Comparison of ENCODE assay signal across 23 mouse cellular contexts in genomic region chr12:117347135-117347534, GRCm38 (mm10).
DNase-seq lines count a peak whose midpoint lies in the region; ATAC-seq and TF ChIP-seq lines count a peak whose summit lies in the region.
"Had no signal": no experiment of that assay in that cellular context is flagged by ENCODE, and none has a peak within 500 bp of the region (broad histone marks: within the 10 kb centered on the region; RNA-seq: fewer than 3 reads in every experiment).

No protein-coding gene starts in this region.

- no peak overlapping the region for H3K4me3 ChIP-seq in hindbrain, embryonic 10.5 days
- no peak overlapping the region for H3K4me3 ChIP-seq in hindbrain, embryonic 14.5 days (replicated peaks; ENCODE audit: low read length)
- H3K4me3 ChIP-seq in thymus, adult 2 months (ENCODE audit: control insufficient read depth, insufficient read depth, low read length) = no peak overlapping the region
- no peak overlapping the region for H3K4me3 ChIP-seq in midbrain, postnatal 0 days (ENCODE audit: low read depth, low read length)
- H3K4me3 ChIP-seq: heart, embryonic 15.5 days; limb, embryonic 12.5 days; stomach, embryonic 15.5 days had no signal

- H3K36me3 ChIP-seq in hindbrain, embryonic 10.5 days = no peaks in the 10 kb centered on the region
- H3K36me3 ChIP-seq in hindbrain, embryonic 14.5 days (replicated peaks; ENCODE audit: control insufficient read depth, insufficient read depth) = no peaks in the 10 kb centered on the region
- no peaks in the 10 kb centered on the region for H3K36me3 ChIP-seq in thymus, adult 2 months (ENCODE audit: control insufficient read depth, insufficient read depth, low read length)
- no peaks in the 10 kb centered on the region for H3K36me3 ChIP-seq in midbrain, postnatal 0 days (ENCODE audit: insufficient read depth, low read length)
- H3K36me3 ChIP-seq: heart, embryonic 15.5 days; limb, embryonic 12.5 days; stomach, embryonic 15.5 days had no signal

- no peaks in the 10 kb centered on the region for H3K9me3 ChIP-seq in hindbrain, embryonic 10.5 days
- no peaks in the 10 kb centered on the region for H3K9me3 ChIP-seq in hindbrain, embryonic 14.5 days (ENCODE audit: control insufficient read depth, low read length)
- no peaks in the 10 kb centered on the region for H3K9me3 ChIP-seq in midbrain, postnatal 0 days (ENCODE audit: low read length)
- H3K9me3 ChIP-seq: heart, embryonic 15.5 days; limb, embryonic 12.5 days; stomach, embryonic 15.5 days had no signal

- 19% methylated on average over 3 of the region's 3 CpGs for WGBS in hindbrain, embryonic 10.5 days
- WGBS in hindbrain, embryonic 14.5 days = 26% methylated on average over 3 of the region's 3 CpGs
- WGBS in thymus, adult 2 months = 67% methylated on average over 3 of the region's 3 CpGs
- 31% methylated on average over 3 of the region's 3 CpGs for WGBS in midbrain, postnatal 0 days

- H3K27me3 ChIP-seq in hindbrain, embryonic 10.5 days (ENCODE audit: insufficient read depth, poor library complexity, severe bottlenecking) = no peaks in the 10 kb centered on the region
- no peaks in the 10 kb centered on the region for H3K27me3 ChIP-seq in hindbrain, embryonic 14.5 days (ENCODE audit: control insufficient read depth, insufficient read depth, low read length)
- no peaks in the 10 kb centered on the region for H3K27me3 ChIP-seq in thymus, adult 2 months (ENCODE audit: control insufficient read depth, insufficient read depth, low read length)
- H3K27me3 ChIP-seq in midbrain, postnatal 0 days (ENCODE audit: insufficient read depth, low read length) = no peaks in the 10 kb centered on the region
- H3K27me3 ChIP-seq: heart, embryonic 15.5 days; stomach, embryonic 15.5 days had no signal

- peak; percentile 29 for DNase-seq in embryo, embryonic 11 days
- no peak for DNase-seq in embryo, embryonic 10.5 days (ENCODE audit: low spot score)
- DNase-seq in hindbrain, embryonic 10.5 days (ENCODE audit: low spot score) = peak; percentile 39
- no peak for DNase-seq in hindbrain, embryonic 14.5 days (ENCODE audit: low spot score)
- DNase-seq in thymus, adult 2 months = no peak
- no peak for DNase-seq in thymus, postnatal 36 days
- DNase-seq in midbrain, postnatal 0 days (ENCODE audit: low spot score) = no peak
- DNase-seq in frontal cortex, postnatal 10 days (ENCODE audit: low spot score in 2 of 2) = no peak
- DNase-seq: adrenal gland, postnatal 10 days; cerebellum, adult 18-20 months; cerebellum, postnatal 14 days; gastrocnemius, postnatal 36 days; heart, postnatal 4 days; kidney, adult 9 months; kidney, postnatal 14 days; layer of hippocampus, postnatal 36 days; lung, adult 2 months; right cerebral cortex, postnatal 4 days; thymus, postnatal 4 days had no signal

- ATAC-seq in hindbrain, embryonic 14.5 days (ENCODE audit: low FRiP score) = no peak
- ATAC-seq in midbrain, postnatal 0 days (ENCODE audit: low FRiP score) = no peak

- H3K4me1 ChIP-seq in hindbrain, embryonic 10.5 days (replicated peaks) = peaks cover 87% of the 10 kb centered on the region
- peaks cover 35% of the 10 kb centered on the region for H3K4me1 ChIP-seq in hindbrain, embryonic 14.5 days (replicated peaks; ENCODE audit: control insufficient read depth, insufficient read depth, low read length)
- peaks cover 21% of the 10 kb centered on the region for H3K4me1 ChIP-seq in thymus, adult 2 months (replicated peaks; ENCODE audit: control insufficient read depth, insufficient read depth, low read length)
- H3K4me1 ChIP-seq in midbrain, postnatal 0 days (ENCODE audit: insufficient read depth, low read length) = peaks cover 25% of the 10 kb centered on the region

- H3K27ac ChIP-seq in hindbrain, embryonic 10.5 days = peak overlapping the region; percentile 91
- H3K27ac ChIP-seq in hindbrain, embryonic 14.5 days = no peak overlapping the region
- peak overlapping the region; percentile 52; the same call in 1 of the 2 replicates for H3K27ac ChIP-seq in thymus, adult 2 months (ENCODE audit: control insufficient read depth, insufficient read depth, low read length)
- peak overlapping the region; percentile 98; the same call in 1 of the 2 replicates for H3K27ac ChIP-seq in midbrain, postnatal 0 days (ENCODE audit: low read depth, low read length)
- H3K27ac ChIP-seq: heart, embryonic 15.5 days; limb, embryonic 12.5 days; stomach, embryonic 15.5 days had no signal

- no peak for TF ChIP-seq POLR2A in thymus, adult 2 months (IDR thresholded peaks at IDR 0.05; ENCODE audit: control insufficient read depth, extremely low read depth, insufficient read depth, low read length, poor library complexity)

- no peak for TF ChIP-seq CTCF in thymus, adult 2 months (IDR thresholded peaks at IDR 0.05; ENCODE audit: borderline replicate concordance, control insufficient read depth, extremely low read depth, insufficient read depth, low read length, poor library complexity)
- TF ChIP-seq CTCF in midbrain, postnatal 0 days (IDR thresholded peaks at IDR 0.05) = peak; percentile 41

- H3K4me2 ChIP-seq in hindbrain, embryonic 14.5 days (replicated peaks) = no peak overlapping the region
- H3K4me2 ChIP-seq in midbrain, postnatal 0 days (ENCODE audit: low read depth, low read length, poor library complexity, severe bottlenecking) = no peak overlapping the region
- H3K4me2 ChIP-seq: heart, embryonic 15.5 days; limb, embryonic 12.5 days; liver, embryonic 11.5 days; stomach, embryonic 15.5 days had no signal

- H3K9ac ChIP-seq in hindbrain, embryonic 14.5 days = no peak overlapping the region
- H3K9ac ChIP-seq in midbrain, postnatal 0 days (replicated peaks; ENCODE audit: low read length, poor library complexity, severe bottlenecking) = no peak overlapping the region
- H3K9ac ChIP-seq: heart, embryonic 15.5 days; limb, embryonic 12.5 days; stomach, embryonic 15.5 days had no signal

Comparison
In these comparisons a context has a peak if more than half of its experiments do, and no peak if none do; other contexts are left out.
1. DNase-seq: peak in embryo, embryonic 11 days (single experiment) and hindbrain, embryonic 10.5 days (single experiment); none in embryo, embryonic 10.5 days (single experiment), hindbrain, embryonic 14.5 days (single experiment), thymus, adult 2 months (single experiment), thymus, postnatal 36 days (0 of 2), midbrain, postnatal 0 days (single experiment) and frontal cortex, postnatal 10 days (0 of 2).